Mouse (Mus musculus): ENCODE data around the gene Mrps18b. TPM values are rescaled to one million over a fixed set of nuclear protein-coding genes. Genes with fewer than 3 reads are reported as not detected.

Mrps18b gene
- polyA plus RNA-seq, 1 experiment from 2014 or later = 128 TPM

DNA sequence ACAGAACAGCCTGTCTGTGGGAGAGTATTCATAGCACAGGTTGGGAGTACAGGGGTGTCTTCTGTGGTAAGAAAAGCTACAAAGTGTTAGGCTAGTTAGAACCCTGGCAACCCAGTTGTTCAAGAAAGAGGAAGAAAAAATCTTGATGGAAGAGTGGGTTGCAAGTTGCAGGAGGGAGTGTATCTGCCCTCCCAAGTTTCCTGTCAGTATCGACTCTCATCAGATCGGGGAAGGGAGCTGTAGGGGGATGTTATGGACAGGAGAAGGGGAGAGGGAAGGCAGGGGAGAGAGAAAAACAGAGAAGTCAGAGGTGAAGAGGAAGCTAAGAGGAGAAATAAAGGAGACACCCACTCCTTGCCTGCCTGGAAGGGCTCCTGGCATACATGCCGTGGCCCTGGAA lies 15.6 kb downstream of the Mrps18b start:
- Histone ChIP-seq H3K4me3 (ENCODE audit: low read depth, low read length) (no peak overlapping the region), H3K36me3 (ENCODE audit: control insufficient read depth, insufficient read depth, low read length) (peaks cover 63% of the 10 kb centered on the region), H3K9me3 (ENCODE audit: control insufficient read depth, low read length) (no peaks in the 10 kb centered on the region), H3K27ac (ENCODE audit: low read depth) (no peak overlapping the region), H3K4me2 (ENCODE audit: low read length) (no peak overlapping the region), H3K4me1 (replicated peaks; ENCODE audit: control insufficient read depth, insufficient read depth, low read length) (peaks cover 13% of the 10 kb centered on the region), H3K27me3 (replicated peaks; ENCODE audit: control insufficient read depth, insufficient read depth, low read length) (no peaks in the 10 kb centered on the region), H3K9ac (ENCODE audit: low read length) (no peak overlapping the region)
- WGBS = 82% methylated on average over 3 of the region's 3 CpGs
- ATAC-seq (replicated peaks; ENCODE audit: low FRiP score, low TSS enrichment, low read depth) = no peak
- no peak for DNase-seq (ENCODE audit: low spot score)

DNA sequence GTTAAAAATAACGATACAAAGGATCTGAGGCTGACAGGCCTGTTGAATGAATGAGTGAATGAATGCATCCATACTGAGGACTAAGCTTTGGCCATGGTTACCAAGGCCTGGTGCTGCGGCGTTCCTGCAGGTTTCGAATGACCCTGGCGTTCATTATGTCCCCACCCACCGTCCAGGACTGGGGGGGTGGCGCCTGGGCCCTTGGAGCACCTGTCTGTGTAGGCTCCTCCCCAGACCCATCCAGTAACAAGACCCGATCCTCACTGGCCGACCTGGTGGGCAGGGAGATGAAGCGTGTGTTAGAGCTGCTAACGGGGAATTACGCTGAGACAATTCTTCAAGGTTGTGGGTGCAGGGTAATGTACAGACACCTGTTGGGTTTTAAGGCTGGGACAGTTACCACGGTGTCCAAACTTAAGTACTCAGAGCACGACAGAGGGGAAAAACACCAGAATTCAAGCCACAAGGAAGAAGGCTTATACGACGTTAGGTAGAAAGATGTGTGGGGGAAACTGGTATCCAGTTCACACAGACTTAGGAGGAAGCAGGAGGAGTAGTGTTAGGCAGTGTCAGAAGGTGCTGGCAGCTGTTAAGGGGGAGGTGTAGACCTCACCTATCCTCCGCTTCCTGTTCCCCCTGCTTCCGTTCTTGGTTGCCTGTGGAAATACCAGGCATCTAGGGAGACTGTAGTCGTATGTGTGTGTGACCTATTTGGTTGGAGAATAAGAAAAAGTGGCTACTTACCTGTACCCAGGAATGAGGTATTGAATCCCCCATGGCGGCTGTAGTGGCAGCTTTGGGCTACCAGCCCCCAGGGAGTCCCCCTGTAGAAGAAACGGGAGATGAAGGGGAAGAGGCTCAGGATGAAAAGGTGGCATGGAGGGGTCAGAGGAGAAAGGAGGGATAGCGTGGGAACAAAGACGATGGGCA lies 18.3 kb downstream of the Mrps18b start:
- peak; percentile 63 for DNase-seq (ENCODE audit: low spot score)
- Histone ChIP-seq H3K9me3 (ENCODE audit: control insufficient read depth, low read length) (no peaks in the 10 kb centered on the region), H3K4me3 (ENCODE audit: low read depth, low read length) (peak overlapping the region; percentile 84; the same call in 1 of the 2 replicates), H3K27ac (ENCODE audit: low read depth) (no peak overlapping the region), H3K27me3 (replicated peaks; ENCODE audit: control insufficient read depth, insufficient read depth, low read length) (no peaks in the 10 kb centered on the region), H3K4me1 (replicated peaks; ENCODE audit: control insufficient read depth, insufficient read depth, low read length) (peaks cover 14% of the 10 kb centered on the region), H3K36me3 (ENCODE audit: control insufficient read depth, insufficient read depth, low read length) (peaks cover 54% of the 10 kb centered on the region), H3K9ac (ENCODE audit: low read length) (peak overlapping the region; percentile 22; the same call in 1 of the 2 replicates), H3K4me2 (ENCODE audit: low read length) (peak overlapping the region; percentile 99)
- 41% methylated on average over 23 of the region's 23 CpGs for WGBS
- ATAC-seq (replicated peaks; ENCODE audit: low FRiP score, low TSS enrichment, low read depth) = peak; percentile 62

DNA sequence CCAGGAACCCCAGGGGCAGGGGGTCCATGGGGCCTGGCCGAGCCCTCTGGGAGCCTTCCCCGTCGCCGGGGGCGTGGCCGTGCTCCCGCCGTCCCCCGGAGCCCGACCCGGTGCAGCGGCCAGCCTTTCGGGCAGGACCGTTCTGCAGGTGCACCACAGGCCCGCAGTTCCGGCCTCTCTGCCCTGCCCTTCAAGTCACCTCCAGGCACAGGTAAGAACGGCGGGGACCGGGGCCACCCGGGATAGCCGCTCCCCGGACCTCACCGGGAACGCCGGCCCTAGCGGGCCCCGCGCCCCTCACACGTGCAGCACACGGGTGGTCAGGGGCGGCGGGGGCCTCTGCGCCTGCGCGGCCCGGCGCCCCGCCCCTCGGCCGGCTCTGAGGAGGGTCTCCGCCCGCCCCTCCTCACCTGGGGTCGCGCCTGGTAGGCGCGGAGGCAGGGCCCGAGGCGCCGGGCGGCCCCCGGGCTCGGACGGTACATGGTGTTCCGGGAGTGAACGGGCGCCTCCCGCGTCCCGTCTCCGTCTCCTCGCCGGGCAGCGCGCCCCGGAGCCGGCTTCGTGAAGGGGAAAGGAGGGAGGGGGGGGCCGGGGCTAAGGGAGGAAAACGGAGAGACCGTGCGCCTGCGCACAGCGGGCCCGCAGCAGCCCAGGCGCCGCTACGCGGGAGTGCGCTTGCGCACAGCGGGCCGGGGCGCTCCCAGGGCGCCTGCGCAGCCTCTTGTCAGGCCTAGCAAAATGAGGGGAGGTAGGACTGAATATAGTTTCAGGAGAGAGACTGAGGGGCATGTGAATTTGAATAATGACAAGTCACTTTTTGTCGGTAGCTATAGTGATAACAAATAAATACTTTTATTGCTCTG lies 19.2 kb downstream of the Mrps18b start, which contains the start of gene 2310061I04Rik:
TSS of gene 2310061I04Rik (minus strand) at position 651 of the 863 bp plus-strand sequence.
- under 1% methylated on average over 84 of the region's 86 CpGs for WGBS
- peaks cover 59% of the 10 kb centered on the region for H3K36me3 ChIP-seq (ENCODE audit: control insufficient read depth, insufficient read depth, low read length)
- H3K9ac ChIP-seq (ENCODE audit: low read length) = peak within 1 kb of the TSS; percentile 79
- H3K4me3 ChIP-seq (ENCODE audit: low read depth, low read length) = peak within 1 kb of the TSS; percentile 84
- peak within 1 kb of the TSS; percentile 82; the same call in 1 of the 2 replicates for H3K27ac ChIP-seq (ENCODE audit: low read depth)
- H3K9me3 ChIP-seq (ENCODE audit: control insufficient read depth, low read length) = no peaks in the 10 kb centered on the region
- DNase-seq (ENCODE audit: low spot score) (peak; percentile 93), ATAC-seq (replicated peaks; ENCODE audit: low FRiP score, low TSS enrichment, low read depth) (peak; percentile 87)
- peaks cover 14% of the 10 kb centered on the region for H3K4me1 ChIP-seq (replicated peaks; ENCODE audit: control insufficient read depth, insufficient read depth, low read length)
- H3K27me3 ChIP-seq (replicated peaks; ENCODE audit: control insufficient read depth, insufficient read depth, low read length) = no peaks in the 10 kb centered on the region
- peak within 1 kb of the TSS; percentile 99 for H3K4me2 ChIP-seq (ENCODE audit: low read length)

DNA sequence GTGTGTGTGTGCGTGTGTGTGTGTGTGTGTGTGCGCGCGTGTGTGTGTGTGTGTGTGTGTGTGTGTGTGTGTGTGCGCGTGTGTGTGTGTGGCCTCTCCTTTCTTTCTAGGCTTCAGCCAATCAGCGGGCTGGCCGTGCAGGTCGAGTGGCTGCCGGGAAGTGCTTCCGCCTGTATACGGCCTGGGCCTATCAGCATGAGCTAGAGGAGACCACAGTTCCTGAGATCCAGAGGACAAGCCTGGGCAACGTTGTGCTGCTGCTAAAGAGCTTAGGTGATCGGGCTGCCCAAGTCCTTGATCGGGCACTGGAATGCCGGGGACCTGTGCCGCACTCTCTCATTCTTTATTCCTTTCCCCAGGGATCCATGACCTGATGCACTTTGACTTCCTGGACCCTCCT lies 28.5 kb downstream of the Mrps18b start:
- Histone ChIP-seq H3K36me3 (ENCODE audit: control insufficient read depth, insufficient read depth, low read length) (peaks cover 96% of the 10 kb centered on the region), H3K4me1 (replicated peaks; ENCODE audit: control insufficient read depth, insufficient read depth, low read length) (no peaks in the 10 kb centered on the region), H3K4me3 (ENCODE audit: low read depth, low read length) (no peak overlapping the region), H3K27me3 (replicated peaks; ENCODE audit: control insufficient read depth, insufficient read depth, low read length) (no peaks in the 10 kb centered on the region), H3K9ac (ENCODE audit: low read length) (no peak overlapping the region), H3K9me3 (ENCODE audit: control insufficient read depth, low read length) (no peaks in the 10 kb centered on the region), H3K27ac (ENCODE audit: low read depth) (no peak overlapping the region), H3K4me2 (ENCODE audit: low read length) (no peak overlapping the region)
- WGBS = 83% methylated on average over 15 of the region's 17 CpGs
- DNase-seq (ENCODE audit: low spot score) (no peak), ATAC-seq (replicated peaks; ENCODE audit: low FRiP score, low TSS enrichment, low read depth) (no peak)

DNA sequence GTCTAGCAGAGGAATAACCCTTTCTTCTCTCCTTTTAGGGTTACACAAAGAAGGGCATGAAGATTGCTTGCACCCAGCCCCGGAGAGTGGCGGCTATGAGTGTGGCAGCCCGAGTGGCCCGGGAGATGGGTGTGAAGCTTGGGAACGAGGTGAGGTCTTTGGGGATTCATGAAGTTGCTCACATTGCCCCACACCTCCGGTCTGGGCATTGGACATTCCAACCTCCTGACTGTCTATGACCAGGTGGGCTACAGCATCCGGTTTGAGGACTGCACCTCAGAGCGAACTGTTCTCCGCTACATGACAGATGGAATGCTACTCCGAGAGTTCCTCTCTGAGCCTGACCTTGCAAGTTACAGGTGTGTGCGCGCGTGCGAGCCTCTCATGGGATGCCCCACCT lies 32.4 kb downstream of the Mrps18b start:
- no peak for DNase-seq (ENCODE audit: low spot score)
- Histone ChIP-seq H3K27ac (ENCODE audit: low read depth) (no peak overlapping the region), H3K36me3 (ENCODE audit: control insufficient read depth, insufficient read depth, low read length) (peaks cover 74% of the 10 kb centered on the region), H3K4me1 (replicated peaks; ENCODE audit: control insufficient read depth, insufficient read depth, low read length) (peaks cover 5% of the 10 kb centered on the region), H3K9ac (ENCODE audit: low read length) (no peak overlapping the region), H3K9me3 (ENCODE audit: control insufficient read depth, low read length) (no peaks in the 10 kb centered on the region), H3K27me3 (replicated peaks; ENCODE audit: control insufficient read depth, insufficient read depth, low read length) (no peaks in the 10 kb centered on the region), H3K4me2 (ENCODE audit: low read length) (no peak overlapping the region), H3K4me3 (ENCODE audit: low read depth, low read length) (no peak overlapping the region)
- 95% methylated on average over 14 of the region's 14 CpGs for WGBS
- no peak for ATAC-seq (replicated peaks; ENCODE audit: low FRiP score, low TSS enrichment, low read depth)

DNA sequence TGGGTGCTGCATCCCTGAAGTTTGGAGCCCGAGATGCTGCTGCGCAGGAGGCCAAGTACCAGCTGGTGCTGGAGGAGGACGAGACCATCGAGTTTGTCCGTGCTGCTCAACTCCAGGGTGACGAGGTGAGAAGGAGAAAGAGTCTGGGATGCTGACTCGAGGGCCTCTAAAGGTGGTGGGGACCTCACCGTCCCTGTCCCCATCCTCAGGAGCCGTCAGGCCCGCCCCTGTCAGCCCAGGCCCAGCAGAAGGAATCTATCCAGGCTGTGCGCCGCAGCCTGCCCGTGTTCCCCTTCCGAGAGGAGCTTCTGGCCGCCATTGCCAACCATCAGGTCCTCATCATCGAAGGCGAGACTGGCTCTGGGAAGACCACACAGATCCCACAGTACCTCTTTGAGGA lies 33.3 kb downstream of the Mrps18b start:
- ATAC-seq (replicated peaks; ENCODE audit: low FRiP score, low TSS enrichment, low read depth) (no peak), DNase-seq (ENCODE audit: low spot score) (no peak)
- no peak overlapping the region for H3K4me2 ChIP-seq (ENCODE audit: low read length)
- H3K9ac ChIP-seq (ENCODE audit: low read length) = no peak overlapping the region
- H3K27ac ChIP-seq (ENCODE audit: low read depth) = no peak overlapping the region
- peaks cover 5% of the 10 kb centered on the region for H3K4me1 ChIP-seq (replicated peaks; ENCODE audit: control insufficient read depth, insufficient read depth, low read length)
- 91% methylated on average over 17 of the region's 17 CpGs for WGBS
- no peak overlapping the region for H3K4me3 ChIP-seq (ENCODE audit: low read depth, low read length)
- H3K9me3 ChIP-seq (ENCODE audit: control insufficient read depth, low read length) = no peaks in the 10 kb centered on the region
- peaks cover 65% of the 10 kb centered on the region for H3K36me3 ChIP-seq (ENCODE audit: control insufficient read depth, insufficient read depth, low read length)
- H3K27me3 ChIP-seq (replicated peaks; ENCODE audit: control insufficient read depth, insufficient read depth, low read length) = no peaks in the 10 kb centered on the region

DNA sequence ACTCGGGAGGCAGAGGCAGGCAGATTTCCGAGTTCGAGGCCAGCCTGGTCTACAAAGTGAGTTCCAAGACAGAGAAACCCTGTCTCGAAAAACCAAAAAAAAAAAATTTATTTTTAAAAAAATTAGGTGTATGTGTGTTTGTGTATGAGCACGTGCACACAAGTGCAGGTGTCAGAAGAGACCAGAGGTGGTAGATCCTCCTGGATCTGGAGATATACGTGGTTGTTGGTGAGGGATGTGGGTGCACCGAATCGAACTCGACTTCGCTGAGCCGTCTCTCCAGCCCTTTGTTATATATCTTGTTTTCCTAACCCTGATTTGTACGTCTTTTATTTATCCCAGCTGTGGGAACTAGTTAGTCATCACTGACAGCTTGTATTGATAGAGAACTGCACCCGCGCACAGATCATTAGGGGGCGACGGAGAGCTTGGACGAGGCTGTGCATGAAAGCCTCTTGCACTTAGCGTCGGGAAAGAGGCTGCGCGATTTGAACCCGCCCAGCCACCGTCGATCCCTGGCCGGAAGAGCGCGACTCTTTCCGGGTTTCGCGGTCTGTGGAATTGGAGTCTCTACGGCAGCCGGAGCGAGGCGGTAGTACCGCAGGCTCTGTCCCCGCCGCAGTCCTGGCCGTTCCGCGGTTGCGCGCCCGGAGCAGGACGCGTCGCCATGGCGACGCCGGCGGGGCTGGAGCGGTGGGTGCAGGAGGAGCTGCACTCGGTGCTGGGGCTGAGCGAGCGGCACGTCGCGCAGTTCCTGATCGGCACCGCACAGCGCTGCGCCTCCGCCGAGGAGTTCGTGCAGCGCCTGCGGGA lies 36.7 kb downstream of the Mrps18b start, which contains the start of gene Dhx16:
TSS of gene Dhx16 (plus strand) at position 575 of the 813 bp plus-strand sequence.
- no peaks in the 10 kb centered on the region for H3K27me3 ChIP-seq (replicated peaks; ENCODE audit: control insufficient read depth, insufficient read depth, low read length)
- 6% methylated on average over 65 of the region's 66 CpGs for WGBS

DNA sequence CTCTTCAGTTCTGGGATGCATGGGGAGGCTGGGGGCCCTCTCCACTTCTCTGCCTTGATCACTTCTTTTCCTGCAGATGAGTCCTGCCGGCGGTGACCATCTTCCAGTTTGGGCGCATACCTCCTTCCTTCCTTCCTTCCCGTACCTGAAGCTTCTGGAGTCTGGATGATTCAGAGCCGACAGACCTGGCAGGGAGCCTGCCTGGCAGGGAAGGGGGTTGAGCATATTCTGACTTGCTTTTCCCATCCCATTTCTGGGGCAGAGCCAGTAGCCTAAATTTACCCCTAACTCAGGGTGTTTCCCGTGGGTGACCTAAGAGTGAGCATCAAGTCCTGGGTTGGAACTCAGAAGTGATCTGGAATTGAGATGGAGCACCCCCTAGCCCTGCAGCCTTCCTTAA lies 41.5 kb downstream of the Mrps18b start:
- Histone ChIP-seq H3K36me3 (ENCODE audit: control insufficient read depth, insufficient read depth, low read length) (peaks cover 35% of the 10 kb centered on the region), H3K4me2 (ENCODE audit: low read length) (no peak overlapping the region), H3K4me3 (ENCODE audit: low read depth, low read length) (no peak overlapping the region), H3K9me3 (ENCODE audit: control insufficient read depth, low read length) (0 out of 2 replicates have a peak, but pooled peaks cover 5% of the 10 kb centered on the region), H3K4me1 (replicated peaks; ENCODE audit: control insufficient read depth, insufficient read depth, low read length) (peaks cover 18% of the 10 kb centered on the region), H3K27ac (ENCODE audit: low read depth) (no peak overlapping the region), H3K27me3 (replicated peaks; ENCODE audit: control insufficient read depth, insufficient read depth, low read length) (no peaks in the 10 kb centered on the region), H3K9ac (ENCODE audit: low read length) (no peak overlapping the region)
- DNase-seq (ENCODE audit: low spot score) = no peak
- ATAC-seq (replicated peaks; ENCODE audit: low FRiP score, low TSS enrichment, low read depth) = no peak
- 94% methylated on average over 6 of the region's 6 CpGs for WGBS

More for the DNA sequence above, 36.7 kb downstream of the Mrps18b start, which contains the start of gene Dhx16:
- Histone ChIP-seq H3K4me2 (ENCODE audit: low read length) (peak within 1 kb of the TSS; percentile 86), H3K4me3 (ENCODE audit: low read depth, low read length) (peak within 1 kb of the TSS; percentile 76), H3K9me3 (ENCODE audit: control insufficient read depth, low read length) (no peaks in the 10 kb centered on the region), H3K36me3 (ENCODE audit: control insufficient read depth, insufficient read depth, low read length) (peaks cover 54% of the 10 kb centered on the region), H3K4me1 (replicated peaks; ENCODE audit: control insufficient read depth, insufficient read depth, low read length) (peaks cover 5% of the 10 kb centered on the region), H3K9ac (ENCODE audit: low read length) (peak within 1 kb of the TSS; percentile 80), H3K27ac (ENCODE audit: low read depth) (no peak within 1 kb of the TSS)
- ATAC-seq (replicated peaks; ENCODE audit: low FRiP score, low TSS enrichment, low read depth) (peak; percentile 90), DNase-seq (ENCODE audit: low spot score) (peak; percentile 94)

Measured in intestine, embryonic 14.5 days (tissue).